8 mouse cellular contexts compared by ENCODE assay signal in the genomic region with DNA sequence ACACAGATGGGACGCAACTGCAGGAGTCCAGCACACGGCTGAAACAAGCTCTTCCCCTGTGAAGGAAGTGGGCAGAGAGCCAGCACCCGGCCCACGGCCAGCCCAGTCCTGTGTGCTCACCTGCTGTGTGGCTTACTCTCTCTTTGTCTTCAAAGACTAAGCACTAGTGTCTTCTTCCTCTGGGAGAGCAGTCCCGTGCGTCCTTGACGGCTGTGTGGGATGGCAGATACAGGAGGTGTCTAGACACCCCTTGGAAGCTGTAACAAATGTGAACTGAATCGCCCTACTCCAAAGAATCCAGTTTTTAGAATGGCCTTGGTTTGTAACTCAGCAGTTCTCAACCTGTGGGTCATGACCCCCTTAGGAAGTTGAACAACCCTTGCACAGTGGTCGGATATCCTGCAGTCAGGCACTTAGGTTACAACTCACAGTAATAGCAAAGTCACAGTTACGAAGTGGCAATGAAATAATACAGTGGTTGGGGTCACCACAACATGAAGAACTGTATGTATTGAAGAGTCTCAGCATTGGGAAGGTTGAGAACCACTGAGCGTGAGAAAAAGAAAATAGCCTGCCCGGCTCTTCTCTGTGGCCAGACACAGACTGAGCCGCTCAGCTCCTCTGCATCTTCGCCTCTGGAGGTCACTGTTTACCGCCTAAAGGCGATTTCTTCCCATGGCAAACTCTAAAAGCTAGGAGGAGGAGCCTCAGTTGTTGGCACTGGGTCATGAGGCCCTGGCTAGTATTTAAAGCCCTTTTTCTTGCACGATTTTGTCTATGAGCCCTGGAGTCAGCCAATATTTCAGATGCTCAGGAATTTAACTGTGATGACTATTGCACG. TPM values are rescaled to one million over a fixed set of nuclear protein-coding genes. Genes with fewer than 3 reads are reported as not detected.
DNase-seq lines count a peak whose midpoint lies in the region; ATAC-seq lines count a peak whose summit lies in the region.

No protein-coding gene starts in this region.

- peak; percentile 92 for ATAC-seq in hindbrain, embryonic 16.5 days

- no peaks in the 10 kb centered on the region for H3K27me3 ChIP-seq in hindbrain, embryonic 16.5 days (replicated peaks; ENCODE audit: control insufficient read depth, insufficient read depth, low read length)

- no peak overlapping the region for H3K27ac ChIP-seq in hindbrain, embryonic 16.5 days (ENCODE audit: low read depth, low read length)

- H3K4me3 ChIP-seq in hindbrain, embryonic 16.5 days (ENCODE audit: low read length): no peak overlapping the region

- H3K4me2 ChIP-seq in hindbrain, embryonic 16.5 days (ENCODE audit: low read length): no peak overlapping the region

- H3K9ac ChIP-seq in hindbrain, embryonic 16.5 days (ENCODE audit: low read depth, low read length): no peak overlapping the region; the same call in 1 of the 2 replicates

- DNase-seq in adipocyte (ENCODE audit: low spot score): peak; percentile 98
- peak; percentile 83 to 87 for DNase-seq in cerebellum, postnatal 36 days
- peak; percentile 92 for DNase-seq in gastrocnemius, adult 18-20 months (ENCODE audit: low spot score)
- peak; percentile 69 to 82 for DNase-seq in left cerebral cortex, adult 18-20 months (ENCODE audit: low spot score in 2 of 2)
- peak; percentile 81 to 89 for DNase-seq in lung, postnatal 4 days
- peak; percentile 86 for DNase-seq in right cerebral cortex, postnatal 10 days (ENCODE audit: low spot score in 2 of 2)
- DNase-seq in yolk sac, embryonic 10.5 days (ENCODE audit: low spot score): peak; percentile 68

- H3K36me3 ChIP-seq in hindbrain, embryonic 16.5 days (ENCODE audit: control insufficient read depth, insufficient read depth, low read length): no peaks in the 10 kb centered on the region

- H3K9me3 ChIP-seq in hindbrain, embryonic 16.5 days (ENCODE audit: control insufficient read depth, low read length): no peaks in the 10 kb centered on the region

- WGBS in hindbrain, embryonic 16.5 days: 23% methylated on average over 18 of the region's 18 CpGs

- H3K4me1 ChIP-seq in hindbrain, embryonic 16.5 days (ENCODE audit: control insufficient read depth, insufficient read depth, low read depth, low read length): no peaks in the 10 kb centered on the region

RNA-seq across cellular contexts. Expression of a gene that starts 6.4 kb away (rescaled TPM):
- 100 to 1,000 TPM; 423 to 466 TPM for total RNA-seq in gastrocnemius, adult 18-20 months (2021)
- polyA plus RNA-seq in hindbrain, embryonic 16.5 days (2015; fragmentation: Nextera tagmentation; extraction: Ambion mirVana): 265 and 277 TPM in 2 replicates
- 100 to 1,000 TPM; 265 to 266 TPM for total RNA-seq in left cerebral cortex, adult 18-20 months (2021)

RNA-seq across cellular contexts. Expression of a gene that starts 15.8 kb away (rescaled TPM):
- under 1 TPM; 0.82 to 1.00 TPM for total RNA-seq in gastrocnemius, adult 18-20 months (2021)
- 4.9 and 6.6 TPM in 2 replicates for polyA plus RNA-seq in hindbrain, embryonic 16.5 days (2015; fragmentation: Nextera tagmentation; extraction: Ambion mirVana)
- 1 to 10 TPM; 3.5 to 4.9 TPM for total RNA-seq in left cerebral cortex, adult 18-20 months (2021)

RNA-seq across cellular contexts. Expression of a gene that starts 18.5 kb away (rescaled TPM):
- total RNA-seq in gastrocnemius, adult 18-20 months (2021): under 1 TPM; 0.14 to 0.40 TPM
- polyA plus RNA-seq in hindbrain, embryonic 16.5 days (2015; fragmentation: Nextera tagmentation; extraction: Ambion mirVana): 3.5 and 4.3 TPM in 2 replicates
- 1 to 10 TPM; 1.0 to 1.5 TPM for total RNA-seq in left cerebral cortex, adult 18-20 months (2021)

RNA-seq across cellular contexts. Expression of a gene that starts 18.6 kb away (rescaled TPM):
- 10 to 100 TPM; 23.8 to 30.1 TPM for total RNA-seq in gastrocnemius, adult 18-20 months (2021)
- polyA plus RNA-seq in hindbrain, embryonic 16.5 days (2015; fragmentation: Nextera tagmentation; extraction: Ambion mirVana): 22.6 and 25.5 TPM in 2 replicates
- 10 to 100 TPM in 1 of 2 experiments, 1 to 10 TPM in 1; 8.9 to 10.8 TPM for total RNA-seq in left cerebral cortex, adult 18-20 months (2021)

RNA-seq across cellular contexts. Expression of a gene that starts 18.8 kb away (rescaled TPM):
- total RNA-seq in gastrocnemius, adult 18-20 months (2021): 100 to 1,000 TPM; 480 to 487 TPM
- polyA plus RNA-seq in hindbrain, embryonic 16.5 days (2015; fragmentation: Nextera tagmentation; extraction: Ambion mirVana): 569 and 604 TPM in 2 replicates
- total RNA-seq in left cerebral cortex, adult 18-20 months (2021): 100 to 1,000 TPM; 353 to 399 TPM
